Mouse (Mus musculus): ENCODE results near the gene Zfp605. TPM values are rescaled to one million over a fixed set of nuclear protein-coding genes. Genes with fewer than 3 reads are reported as not detected.

Zfp605 gene
- polyA plus RNA-seq, 1 experiment from 2014 or later = 20.1 TPM

DNA sequence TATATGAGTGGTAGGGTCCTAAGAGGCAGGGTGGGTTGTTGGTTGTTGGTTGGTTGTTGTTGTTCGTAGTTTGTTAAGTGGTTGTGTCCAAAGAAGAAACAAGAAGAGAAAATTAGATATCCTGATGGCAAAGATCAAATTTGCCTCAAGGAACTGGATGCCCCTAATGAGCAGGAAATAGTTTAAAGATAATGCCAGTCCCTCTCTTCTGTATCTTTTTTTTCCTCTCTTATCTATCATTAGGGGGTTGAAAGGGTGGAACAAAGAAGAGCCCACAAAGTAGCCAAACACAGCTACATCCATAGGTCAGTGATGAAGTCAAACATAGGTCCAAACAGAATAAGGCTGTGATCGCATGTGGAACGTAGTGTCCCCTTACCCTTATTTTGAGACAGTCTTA lies 29.4 kb downstream of the Zfp605 start:
- Histone ChIP-seq H3K4me3 (replicated peaks; ENCODE audit: low read length) (no peak overlapping the region), H3K27ac (ENCODE audit: low read length) (no peak overlapping the region), H3K27me3 (replicated peaks; ENCODE audit: control insufficient read depth, insufficient read depth, low read length) (no peaks in the 10 kb centered on the region), H3K4me2 (ENCODE audit: low read length) (no peak overlapping the region), H3K9me3 (ENCODE audit: control insufficient read depth, low read length) (no peaks in the 10 kb centered on the region), H3K9ac (replicated peaks; ENCODE audit: low read depth, low read length) (no peak overlapping the region), H3K36me3 (ENCODE audit: control insufficient read depth, insufficient read depth) (peaks cover 6% of the 10 kb centered on the region; the same call in 1 of the 2 replicates), H3K4me1 (replicated peaks; ENCODE audit: control insufficient read depth, insufficient read depth, low read length) (peaks cover 6% of the 10 kb centered on the region)
- WGBS = 93% methylated on average over 3 of the region's 3 CpGs
- no peak for ATAC-seq

DNA sequence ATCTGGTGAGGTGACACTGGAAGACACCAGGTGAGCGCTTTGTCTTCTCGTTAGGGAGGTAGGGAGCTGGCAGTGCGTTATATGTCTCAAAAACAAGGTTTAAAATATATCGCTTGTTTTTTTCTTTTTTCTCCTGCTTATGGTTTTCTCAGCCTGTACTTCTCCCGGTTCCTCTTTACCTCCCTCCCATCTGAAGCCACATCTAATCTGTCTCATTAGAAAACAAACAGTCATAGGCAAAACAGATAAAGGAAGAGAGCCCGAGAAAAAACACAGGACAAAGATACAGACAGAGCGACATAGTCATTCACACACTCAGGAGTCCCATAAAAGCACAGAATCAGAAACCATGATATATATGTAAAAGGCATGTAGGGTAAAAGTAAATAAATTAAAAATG lies 30.5 kb downstream of the Zfp605 start:
- no peaks in the 10 kb centered on the region for H3K27me3 ChIP-seq (replicated peaks; ENCODE audit: control insufficient read depth, insufficient read depth, low read length)
- H3K27ac ChIP-seq (ENCODE audit: low read length) = no peak overlapping the region
- H3K4me2 ChIP-seq (ENCODE audit: low read length) = no peak overlapping the region
- no peak overlapping the region for H3K4me3 ChIP-seq (replicated peaks; ENCODE audit: low read length)
- peaks cover 15% of the 10 kb centered on the region; the same call in 1 of the 2 replicates for H3K36me3 ChIP-seq (ENCODE audit: control insufficient read depth, insufficient read depth)
- 94% methylated on average over 7 of the region's 7 CpGs for WGBS
- no peak overlapping the region for H3K9ac ChIP-seq (replicated peaks; ENCODE audit: low read depth, low read length)
- ATAC-seq = no peak
- no peaks in the 10 kb centered on the region for H3K9me3 ChIP-seq (ENCODE audit: control insufficient read depth, low read length)
- H3K4me1 ChIP-seq (replicated peaks; ENCODE audit: control insufficient read depth, insufficient read depth, low read length) = peaks cover 4% of the 10 kb centered on the region

DNA sequence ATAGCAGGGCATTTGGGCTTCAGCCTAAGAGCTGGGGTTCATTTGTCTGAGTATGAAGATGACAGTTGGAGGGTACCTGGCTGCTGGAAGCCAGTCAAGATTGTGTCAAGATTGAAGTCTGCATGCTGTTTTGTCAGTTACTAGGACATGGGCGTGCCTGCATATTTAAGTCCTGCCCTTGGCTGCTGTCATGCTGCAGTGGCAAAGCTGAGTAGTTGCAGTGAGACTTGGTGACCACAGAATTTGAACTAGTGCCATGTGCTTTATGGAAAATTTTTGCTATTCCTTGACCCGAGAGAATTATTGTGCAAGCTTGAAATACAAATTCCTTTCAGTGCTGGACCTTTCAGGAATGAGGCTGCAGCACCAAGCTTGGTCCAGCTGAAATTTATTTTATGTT lies 32.4 kb downstream of the Zfp605 start:
- Histone ChIP-seq H3K27me3 (replicated peaks; ENCODE audit: control insufficient read depth, insufficient read depth, low read length) (no peaks in the 10 kb centered on the region), H3K9me3 (ENCODE audit: control insufficient read depth, low read length) (no peaks in the 10 kb centered on the region), H3K27ac (ENCODE audit: low read length) (no peak overlapping the region), H3K9ac (replicated peaks; ENCODE audit: low read depth, low read length) (no peak overlapping the region), H3K36me3 (ENCODE audit: control insufficient read depth, insufficient read depth) (peaks cover 29% of the 10 kb centered on the region), H3K4me3 (replicated peaks; ENCODE audit: low read length) (no peak overlapping the region), H3K4me1 (replicated peaks; ENCODE audit: control insufficient read depth, insufficient read depth, low read length) (no peaks in the 10 kb centered on the region; the same call in 1 of the 2 replicates), H3K4me2 (ENCODE audit: low read length) (no peak overlapping the region)
- ATAC-seq = no peak
- WGBS = 88% methylated on average over 2 of the region's 2 CpGs

DNA sequence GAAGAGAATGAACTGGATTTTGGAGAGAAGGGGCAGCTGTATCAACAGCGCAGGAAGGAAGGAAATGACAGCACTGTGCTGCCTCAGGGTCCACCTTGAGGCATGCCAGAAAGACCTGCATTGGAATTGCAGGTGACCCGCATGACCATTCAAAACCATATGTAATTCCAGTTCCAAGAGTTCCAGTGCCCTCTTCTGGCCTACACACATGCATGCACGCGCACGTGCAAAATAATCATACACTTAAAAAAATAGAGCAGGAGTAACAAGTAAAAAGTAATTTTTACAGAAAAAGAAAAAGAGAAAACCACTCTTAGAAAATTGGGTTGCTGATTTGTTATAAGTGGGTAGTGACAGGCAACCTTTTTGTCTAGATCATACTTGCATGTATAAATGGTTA lies 33.1 kb downstream of the Zfp605 start:
- 96% methylated on average over 5 of the region's 5 CpGs for WGBS
- H3K9ac ChIP-seq (replicated peaks; ENCODE audit: low read depth, low read length) = no peak overlapping the region
- no peaks in the 10 kb centered on the region for H3K4me1 ChIP-seq (replicated peaks; ENCODE audit: control insufficient read depth, insufficient read depth, low read length)
- no peak overlapping the region for H3K27ac ChIP-seq (ENCODE audit: low read length)
- no peak for ATAC-seq
- H3K36me3 ChIP-seq (ENCODE audit: control insufficient read depth, insufficient read depth) = peaks cover 31% of the 10 kb centered on the region
- no peaks in the 10 kb centered on the region for H3K27me3 ChIP-seq (replicated peaks; ENCODE audit: control insufficient read depth, insufficient read depth, low read length)
- H3K4me2 ChIP-seq (ENCODE audit: low read length) = no peak overlapping the region
- no peak overlapping the region for H3K4me3 ChIP-seq (replicated peaks; ENCODE audit: low read length)
- no peaks in the 10 kb centered on the region for H3K9me3 ChIP-seq (ENCODE audit: control insufficient read depth, low read length)

- WGBS = 92% methylated on average over 4 of the region's 4 CpGs
- H3K36me3 ChIP-seq (ENCODE audit: control insufficient read depth, insufficient read depth) = peaks cover 24% of the 10 kb centered on the region
These were observed 59.5 kb downstream of the Zfp605 start for GRCm38 (mm10) chr5:110169374-110169773.

GRCm38 (mm10) chr5:110176362-110177020 lies 66.6 kb downstream of the Zfp605 start, which contains the start of gene Golga3:
Gene Golga3, plus strand, starts transcription at chr5:110176701.
- Histone ChIP-seq H3K9me3 (ENCODE audit: control insufficient read depth, low read length) (no peaks in the 10 kb centered on the region), H3K27ac (ENCODE audit: low read length) (peak within 1 kb of the TSS; percentile 45), H3K4me1 (replicated peaks; ENCODE audit: control insufficient read depth, insufficient read depth, low read length) (peaks cover 13% of the 10 kb centered on the region), H3K4me2 (ENCODE audit: low read length) (peak within 1 kb of the TSS; percentile 67), H3K4me3 (replicated peaks; ENCODE audit: low read length) (peak within 1 kb of the TSS; percentile 90), H3K9ac (replicated peaks; ENCODE audit: low read depth, low read length) (peak within 1 kb of the TSS; percentile 87), H3K27me3 (replicated peaks; ENCODE audit: control insufficient read depth, insufficient read depth, low read length) (no peaks in the 10 kb centered on the region), H3K36me3 (ENCODE audit: control insufficient read depth, insufficient read depth) (peaks cover 3% of the 10 kb centered on the region; the same call in 1 of the 2 replicates)
- ATAC-seq = peak; percentile 98
- under 1% methylated on average over 41 of the region's 41 CpGs for WGBS

More at GRCm38 (mm10) chr5:110169374-110169773, 59.5 kb downstream of the Zfp605 start:
- Histone ChIP-seq H3K27me3 (replicated peaks; ENCODE audit: control insufficient read depth, insufficient read depth, low read length) (no peaks in the 10 kb centered on the region), H3K9ac (replicated peaks; ENCODE audit: low read depth, low read length) (no peak overlapping the region), H3K4me2 (ENCODE audit: low read length) (no peak overlapping the region), H3K4me1 (replicated peaks; ENCODE audit: control insufficient read depth, insufficient read depth, low read length) (no peaks in the 10 kb centered on the region), H3K9me3 (ENCODE audit: control insufficient read depth, low read length) (no peaks in the 10 kb centered on the region), H3K4me3 (replicated peaks; ENCODE audit: low read length) (no peak overlapping the region), H3K27ac (ENCODE audit: low read length) (no peak overlapping the region)
- no peak for ATAC-seq

GRCm38 (mm10) chr5:110177021-110177420 lies 67.1 kb downstream of the Zfp605 start:
- Histone ChIP-seq H3K9me3 (ENCODE audit: control insufficient read depth, low read length) (no peaks in the 10 kb centered on the region), H3K9ac (replicated peaks; ENCODE audit: low read depth, low read length) (peak overlapping the region; percentile 87), H3K27ac (ENCODE audit: low read length) (peak overlapping the region; percentile 45), H3K4me1 (replicated peaks; ENCODE audit: control insufficient read depth, insufficient read depth, low read length) (peaks cover 13% of the 10 kb centered on the region), H3K4me2 (ENCODE audit: low read length) (peak overlapping the region; percentile 67), H3K36me3 (ENCODE audit: control insufficient read depth, insufficient read depth) (peaks cover under 1% of the 10 kb centered on the region; the same call in 1 of the 2 replicates), H3K27me3 (replicated peaks; ENCODE audit: control insufficient read depth, insufficient read depth, low read length) (no peaks in the 10 kb centered on the region), H3K4me3 (replicated peaks; ENCODE audit: low read length) (peak overlapping the region; percentile 90)
- 4% methylated on average over 19 of the region's 19 CpGs for WGBS
- ATAC-seq = peak; percentile 39

- ATAC-seq = no peak
- no peaks in the 10 kb centered on the region; the same call in 1 of the 2 replicates for H3K36me3 ChIP-seq (ENCODE audit: control insufficient read depth, insufficient read depth)
- no peaks in the 10 kb centered on the region for H3K27me3 ChIP-seq (replicated peaks; ENCODE audit: control insufficient read depth, insufficient read depth, low read length)
- H3K4me3 ChIP-seq (replicated peaks; ENCODE audit: low read length) = no peak overlapping the region
- no peak overlapping the region for H3K4me2 ChIP-seq (ENCODE audit: low read length)
- H3K9ac ChIP-seq (replicated peaks; ENCODE audit: low read depth, low read length) = no peak overlapping the region
- H3K27ac ChIP-seq (ENCODE audit: low read length) = no peak overlapping the region
- 88% methylated on average over 2 of the region's 2 CpGs for WGBS
- no peaks in the 10 kb centered on the region for H3K9me3 ChIP-seq (ENCODE audit: control insufficient read depth, low read length)
- H3K4me1 ChIP-seq (replicated peaks; ENCODE audit: control insufficient read depth, insufficient read depth, low read length) = peaks cover 13% of the 10 kb centered on the region
These were observed 68.7 kb downstream of the Zfp605 start for GRCm38 (mm10) chr5:110178628-110179027.
